Mouse (Mus musculus): ENCODE data around the gene Pdik1l. TPM values are rescaled to one million over a fixed set of nuclear protein-coding genes. Genes with fewer than 3 reads are reported as not detected.

Pdik1l gene
- polyA plus RNA-seq, 1 experiment from 2014 or later: 16.3 TPM

- Histone ChIP-seq H3K27me3 (ENCODE audit: control insufficient read depth, insufficient read depth, low read length) (peaks cover 13% of the 10 kb centered on the region), H3K27ac (ENCODE audit: low read depth, low read length) (peak overlapping the region; percentile 32), H3K4me3 (ENCODE audit: low read depth, low read length) (no peak overlapping the region), H3K36me3 (ENCODE audit: control insufficient read depth, insufficient read depth, low read length) (no peaks in the 10 kb centered on the region), H3K9me3 (replicated peaks; ENCODE audit: control insufficient read depth, low read length) (no peaks in the 10 kb centered on the region), H3K4me2 (peak overlapping the region; percentile 55), H3K4me1 (ENCODE audit: control insufficient read depth, insufficient read depth, low read length) (peaks cover 43% of the 10 kb centered on the region), H3K9ac (ENCODE audit: low read depth, low read length) (peak overlapping the region; percentile 58)
- ATAC-seq (replicated peaks; ENCODE audit: insufficient number of reproducible peaks, low FRiP score, low TSS enrichment): no peak
- WGBS (ENCODE audit: insufficient replicate concordance): 14% methylated on average over 11 of the region's 11 CpGs
These were observed 30.3 kb downstream of the Pdik1l start for GRCm38 (mm10) chr4:134257198-134258009.

- WGBS (ENCODE audit: insufficient replicate concordance): 9% methylated on average over 18 of the region's 19 CpGs
- Histone ChIP-seq H3K4me1 (ENCODE audit: control insufficient read depth, insufficient read depth, low read length) (peaks cover 51% of the 10 kb centered on the region), H3K9ac (ENCODE audit: low read depth, low read length) (peak overlapping the region; percentile 58), H3K9me3 (replicated peaks; ENCODE audit: control insufficient read depth, low read length) (no peaks in the 10 kb centered on the region), H3K27me3 (ENCODE audit: control insufficient read depth, insufficient read depth, low read length) (peaks cover 21% of the 10 kb centered on the region), H3K36me3 (ENCODE audit: control insufficient read depth, insufficient read depth, low read length) (no peaks in the 10 kb centered on the region), H3K27ac (ENCODE audit: low read depth, low read length) (peak overlapping the region; percentile 32), H3K4me3 (ENCODE audit: low read depth, low read length) (no peak overlapping the region), H3K4me2 (peak overlapping the region; percentile 55)
- 0 out of 2 replicates have a peak, but pooled peaks have one; percentile 16 for ATAC-seq (replicated peaks; ENCODE audit: insufficient number of reproducible peaks, low FRiP score, low TSS enrichment)
These were observed 31.1 kb downstream of the Pdik1l start for GRCm38 (mm10) chr4:134256407-134257197.

GRCm38 (mm10) chr4:134255854-134256253, 31.8 kb downstream of the Pdik1l start:
- 32% methylated on average over 4 of the region's 4 CpGs for WGBS (ENCODE audit: insufficient replicate concordance)
- Histone ChIP-seq H3K27me3 (ENCODE audit: control insufficient read depth, insufficient read depth, low read length) (peaks cover 28% of the 10 kb centered on the region), H3K36me3 (ENCODE audit: control insufficient read depth, insufficient read depth, low read length) (no peaks in the 10 kb centered on the region), H3K9me3 (replicated peaks; ENCODE audit: control insufficient read depth, low read length) (no peaks in the 10 kb centered on the region), H3K4me2 (peak overlapping the region; percentile 55; the same call in 1 of the 2 replicates), H3K4me1 (ENCODE audit: control insufficient read depth, insufficient read depth, low read length) (peaks cover 58% of the 10 kb centered on the region), H3K27ac (ENCODE audit: low read depth, low read length) (0 out of 2 replicates have a peak overlapping the region, but pooled peaks have one; percentile 32), H3K4me3 (ENCODE audit: low read depth, low read length) (no peak overlapping the region), H3K9ac (ENCODE audit: low read depth, low read length) (0 out of 2 replicates have a peak overlapping the region, but pooled peaks have one; percentile 58)
- ATAC-seq (replicated peaks; ENCODE audit: insufficient number of reproducible peaks, low FRiP score, low TSS enrichment): no peak

GRCm38 (mm10) chr4:134254835-134255234, 32.9 kb downstream of the Pdik1l start:
- H3K9ac ChIP-seq (ENCODE audit: low read depth, low read length): no peak overlapping the region
- peaks cover 69% of the 10 kb centered on the region for H3K4me1 ChIP-seq (ENCODE audit: control insufficient read depth, insufficient read depth, low read length)
- no peaks in the 10 kb centered on the region for H3K36me3 ChIP-seq (ENCODE audit: control insufficient read depth, insufficient read depth, low read length)
- WGBS (ENCODE audit: insufficient replicate concordance): 51% methylated on average over 3 of the region's 3 CpGs
- H3K27me3 ChIP-seq (ENCODE audit: control insufficient read depth, insufficient read depth, low read length): peaks cover 37% of the 10 kb centered on the region
- H3K27ac ChIP-seq (ENCODE audit: low read depth, low read length): no peak overlapping the region; the same call in 1 of the 2 replicates
- no peak overlapping the region for H3K4me2 ChIP-seq
- no peaks in the 10 kb centered on the region for H3K9me3 ChIP-seq (replicated peaks; ENCODE audit: control insufficient read depth, low read length)
- H3K4me3 ChIP-seq (ENCODE audit: low read depth, low read length): no peak overlapping the region
- no peak for ATAC-seq (replicated peaks; ENCODE audit: insufficient number of reproducible peaks, low FRiP score, low TSS enrichment)

GRCm38 (mm10) chr4:134253722-134254324, 33.9 kb downstream of the Pdik1l start, which contains the start of gene Grrp1:
TSS of gene Grrp1 (minus strand) at chr4:134254106.
- Histone ChIP-seq H3K36me3 (ENCODE audit: control insufficient read depth, insufficient read depth, low read length) (no peaks in the 10 kb centered on the region), H3K4me3 (ENCODE audit: low read depth, low read length) (peak within 1 kb of the TSS; percentile 53), H3K27me3 (ENCODE audit: control insufficient read depth, insufficient read depth, low read length) (peaks cover 39% of the 10 kb centered on the region), H3K27ac (ENCODE audit: low read depth, low read length) (peak within 1 kb of the TSS; percentile 25; the same call in 1 of the 2 replicates), H3K9ac (ENCODE audit: low read depth, low read length) (peak within 1 kb of the TSS; percentile 57), H3K4me2 (peak within 1 kb of the TSS; percentile 80), H3K9me3 (replicated peaks; ENCODE audit: control insufficient read depth, low read length) (no peaks in the 10 kb centered on the region), H3K4me1 (ENCODE audit: control insufficient read depth, insufficient read depth, low read length) (peaks cover 69% of the 10 kb centered on the region)
- 1% methylated on average over 13 of the region's 13 CpGs for WGBS (ENCODE audit: insufficient replicate concordance)
- ATAC-seq (replicated peaks; ENCODE audit: insufficient number of reproducible peaks, low FRiP score, low TSS enrichment): no peak

- H3K9ac ChIP-seq (ENCODE audit: low read depth, low read length): peak overlapping the region; percentile 57
- peak overlapping the region; percentile 80 for H3K4me2 ChIP-seq
- H3K9me3 ChIP-seq (replicated peaks; ENCODE audit: control insufficient read depth, low read length): no peaks in the 10 kb centered on the region
- no peak overlapping the region for H3K27ac ChIP-seq (ENCODE audit: low read depth, low read length)
- 12% methylated on average over 15 of the region's 15 CpGs for WGBS (ENCODE audit: insufficient replicate concordance)
- ATAC-seq (replicated peaks; ENCODE audit: insufficient number of reproducible peaks, low FRiP score, low TSS enrichment): no peak
- H3K36me3 ChIP-seq (ENCODE audit: control insufficient read depth, insufficient read depth, low read length): no peaks in the 10 kb centered on the region
- peaks cover 69% of the 10 kb centered on the region for H3K4me1 ChIP-seq (ENCODE audit: control insufficient read depth, insufficient read depth, low read length)
- peaks cover 45% of the 10 kb centered on the region for H3K27me3 ChIP-seq (ENCODE audit: control insufficient read depth, insufficient read depth, low read length)
- peak overlapping the region; percentile 53 for H3K4me3 ChIP-seq (ENCODE audit: low read depth, low read length)
These were observed 34.6 kb downstream of the Pdik1l start for GRCm38 (mm10) chr4:134252911-134253721.

- Histone ChIP-seq H3K27me3 (ENCODE audit: control insufficient read depth, insufficient read depth, low read length) (peaks cover 52% of the 10 kb centered on the region), H3K4me2 (peak overlapping the region; percentile 80), H3K9me3 (replicated peaks; ENCODE audit: control insufficient read depth, low read length) (no peaks in the 10 kb centered on the region), H3K27ac (ENCODE audit: low read depth, low read length) (peak overlapping the region; percentile 46), H3K9ac (ENCODE audit: low read depth, low read length) (peak overlapping the region; percentile 53), H3K36me3 (ENCODE audit: control insufficient read depth, insufficient read depth, low read length) (no peaks in the 10 kb centered on the region), H3K4me1 (ENCODE audit: control insufficient read depth, insufficient read depth, low read length) (peaks cover 61% of the 10 kb centered on the region), H3K4me3 (ENCODE audit: low read depth, low read length) (peak overlapping the region; percentile 53)
- no peak for ATAC-seq (replicated peaks; ENCODE audit: insufficient number of reproducible peaks, low FRiP score, low TSS enrichment)
- 12% methylated on average over 22 of the region's 22 CpGs for WGBS (ENCODE audit: insufficient replicate concordance)
These were observed 35.4 kb downstream of the Pdik1l start for GRCm38 (mm10) chr4:134252131-134252910.

Data from heart, embryonic 11.5 days (tissue).